Mouse (Mus musculus) liver, postnatal 0 days (tissue): ENCODE data around the gene Eps15l1. TPM values are rescaled to one million over a fixed set of nuclear protein-coding genes. Genes with fewer than 3 reads are reported as not detected.

Experiments used
- ATAC-seq: fragments of 200-750 bp; cut with Nextera tagmentation; 2 replicates; pipeline ENCODE4 v1.8.0; 2017; ENCODE audit warnings: mild to moderate bottlenecking, moderate library complexity
- DNase-seq: peaks from one replicate; pipeline ENCODE4 v3.0.0-alpha.2; 2016
- H3K27ac ChIP-seq: fragments of 300-500 bp; sonication (generic); 2 replicates; pipeline ENCODE4 v1.5.1; 2014; ENCODE audit warnings: antibody characterized with exemption, moderate library complexity, mild to moderate bottlenecking, low read depth
- H3K27me3 ChIP-seq: fragments of 300-500 bp; sonication (generic); 2 replicates; pipeline ENCODE4 v1.6.1; 2014; ENCODE audit warnings: low read length, control low read depth, mixed read lengths; ENCODE audit not compliant: insufficient read depth
- H3K36me3 ChIP-seq: fragments of 300-500 bp; sonication (generic); replicated peaks from 2 replicates; pipeline ENCODE4 v1.6.1; 2014; ENCODE audit warnings: mild to moderate bottlenecking, control low read depth, low read length, moderate library complexity, mixed read lengths; ENCODE audit not compliant: insufficient read depth
- H3K4me1 ChIP-seq: fragments of 300-500 bp; sonication (generic); 2 replicates; pipeline ENCODE4 v1.6.1; 2014; ENCODE audit warnings: antibody characterized with exemption, mild to moderate bottlenecking, control low read depth; ENCODE audit not compliant: insufficient read depth
- H3K4me2 ChIP-seq: fragments of 300-500 bp; sonication (generic); 2 replicates; pipeline ENCODE4 v1.6.1; 2014; ENCODE audit warnings: low read depth, mild to moderate bottlenecking, low read length, moderate library complexity, mixed read lengths
- H3K4me3 ChIP-seq: fragments of 300-500 bp; sonication (generic); 2 replicates; pipeline ENCODE4 v1.5.1; 2014; ENCODE audit warnings: low read depth, low read length
- H3K9ac ChIP-seq: fragments of 300-500 bp; sonication (generic); replicated peaks from 2 replicates; pipeline ENCODE4 v1.6.1; 2014; ENCODE audit warnings: mild to moderate bottlenecking, moderate library complexity
- H3K9me3 ChIP-seq: fragments of 300-500 bp; sonication (generic); 2 replicates; pipeline ENCODE4 v1.6.1; 2016; ENCODE audit warnings: mild to moderate bottlenecking, control low read depth, low read length, mixed read lengths
- CTCF ChIP-seq: sonication (generic); IDR thresholded peaks from 2 replicates; pipeline ENCODE4 v1.5.1; 2016; ENCODE audit warnings: antibody characterized with exemption, low read depth
- EP300 ChIP-seq: IDR thresholded peaks from 2 replicates; pipeline ENCODE4 v1.6.1; 2016; ENCODE audit warnings: antibody characterized with exemption, low read depth, mild to moderate bottlenecking
- WGBS: fragments of 180-500 bp; shearing (Covaris S2); extraction: QIAGEN DNeasy Blood & Tissue Kit; methylation state at CpG from one replicate; pipeline ENCODE4 v1.1.7; 2014; ENCODE audit not compliant: insufficient replicate concordance; 5-methylcytosine and 5-hydroxymethylcytosine counted together
- polyA plus RNA-seq: library from polyadenylated mRNA; unstranded; fragments of >200 nt; fragmentation: Nextera tagmentation; extraction: Ambion mirVana; gene quantifications from 2 replicates; pipeline ENCODE4 v1.2.1, GENCODE M21; 2015

Eps15l1 gene
- polyA plus RNA-seq, 1 experiment from 2014 or later = 10.1 TPM

DNA sequence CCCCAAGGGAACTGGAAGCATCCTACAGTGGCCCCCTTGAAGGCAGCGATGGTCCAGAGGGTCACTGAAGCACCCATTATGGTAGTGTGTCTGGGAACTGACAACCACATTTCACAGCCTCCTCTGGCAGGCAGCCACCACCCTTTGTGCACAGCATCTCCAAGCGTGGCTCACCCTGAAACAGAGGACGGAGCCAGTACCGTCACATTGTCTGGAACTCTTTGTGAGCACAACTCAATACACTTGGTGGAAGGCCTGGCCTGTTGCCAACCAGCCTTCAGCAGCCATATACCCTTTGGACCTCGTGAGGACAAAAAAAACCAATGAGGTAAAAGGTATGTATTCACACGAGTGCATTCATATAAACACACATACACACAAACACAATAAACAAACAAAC, 113.0 kb downstream of the Eps15l1 start:
- no peak for TF ChIP-seq CTCF
- no peak for TF ChIP-seq EP300
- Histone ChIP-seq H3K4me1 (peaks cover 15% of the 10 kb centered on the region), H3K4me2 (no peak overlapping the region), H3K27ac (no peak overlapping the region), H3K36me3 (no peaks in the 10 kb centered on the region), H3K27me3 (no peaks in the 10 kb centered on the region), H3K4me3 (no peak overlapping the region), H3K9ac (no peak overlapping the region), H3K9me3 (no peaks in the 10 kb centered on the region)
- ATAC-seq = peak; percentile 62
- peak; percentile 70 for DNase-seq
- WGBS = 56% methylated on average over 6 of the region's 6 CpGs

GRCm38 (mm10) chr8:72306913-72307312, 114.3 kb downstream of the Eps15l1 start:
- Histone ChIP-seq H3K4me3 (no peak overlapping the region), H3K27ac (no peak overlapping the region), H3K4me1 (peaks cover 14% of the 10 kb centered on the region), H3K9ac (no peak overlapping the region), H3K9me3 (no peaks in the 10 kb centered on the region), H3K4me2 (no peak overlapping the region), H3K27me3 (no peaks in the 10 kb centered on the region), H3K36me3 (no peaks in the 10 kb centered on the region)
- DNase-seq (no peak), ATAC-seq (no peak)
- TF ChIP-seq CTCF (no peak), EP300 (no peak)
- 81% methylated on average over 5 of the region's 5 CpGs for WGBS

GRCm38 (mm10) chr8:72305210-72305905, 115.9 kb downstream of the Eps15l1 start, which contains the start of gene Gm10282:
Gm10282 (minus strand) TSS chr8:72305260.
- ATAC-seq = no peak
- TF ChIP-seq CTCF (no peak), EP300 (no peak)
- WGBS = 81% methylated on average over 14 of the region's 16 CpGs

DNA sequence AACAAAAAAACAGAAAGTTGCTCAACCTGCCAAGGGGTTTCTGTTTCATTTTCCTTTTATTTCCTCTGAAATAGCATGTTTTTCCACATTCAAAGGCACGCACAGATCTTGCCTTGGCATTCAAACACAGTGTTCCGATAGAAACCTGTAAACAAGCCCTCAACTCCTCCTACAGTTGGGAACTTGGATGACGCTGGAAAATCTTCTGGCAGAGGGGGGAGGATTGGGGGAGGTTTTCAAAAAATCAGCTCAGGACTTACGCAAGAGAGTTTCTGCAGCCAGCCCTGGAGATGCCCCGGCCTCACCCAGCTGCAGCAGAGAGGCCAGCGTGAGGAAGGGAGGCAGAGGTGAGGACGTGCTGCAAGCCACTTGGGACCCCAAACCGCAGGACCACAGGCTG, 117.6 kb downstream of the Eps15l1 start:
- Histone ChIP-seq H3K27me3 (no peaks in the 10 kb centered on the region), H3K4me3 (peak overlapping the region; percentile 14; the same call in 1 of the 2 replicates), H3K27ac (peak overlapping the region; percentile 74), H3K9ac (0 out of 2 replicates have a peak overlapping the region, but pooled peaks have one; percentile 0), H3K9me3 (no peaks in the 10 kb centered on the region), H3K4me2 (peak overlapping the region; percentile 35), H3K4me1 (peaks cover 12% of the 10 kb centered on the region), H3K36me3 (no peaks in the 10 kb centered on the region)
- DNase-seq = peak; percentile 68
- peak; percentile 92 for TF ChIP-seq EP300
- no peak for TF ChIP-seq CTCF
- WGBS = 14% methylated on average over 8 of the region's 8 CpGs
- ATAC-seq = peak; percentile 87

More at GRCm38 (mm10) chr8:72305210-72305905, 115.9 kb downstream of the Eps15l1 start, which contains the start of gene Gm10282:
- Histone ChIP-seq H3K4me1 (peaks cover 12% of the 10 kb centered on the region), H3K9ac (no peak within 1 kb of the TSS), H3K27me3 (no peaks in the 10 kb centered on the region), H3K9me3 (no peaks in the 10 kb centered on the region), H3K27ac (no peak within 1 kb of the TSS), H3K4me2 (no peak within 1 kb of the TSS), H3K4me3 (no peak within 1 kb of the TSS), H3K36me3 (no peaks in the 10 kb centered on the region)
- no peak for DNase-seq

- H3K4me1 ChIP-seq = peaks cover 10% of the 10 kb centered on the region
- H3K27ac ChIP-seq = peak overlapping the region; percentile 74
- DNase-seq = no peak
- ATAC-seq = peak; percentile 47
- H3K4me2 ChIP-seq = peak overlapping the region; percentile 35
- TF ChIP-seq CTCF (no peak), EP300 (no peak)
- peak overlapping the region; percentile 14; the same call in 1 of the 2 replicates for H3K4me3 ChIP-seq
- H3K36me3 ChIP-seq = no peaks in the 10 kb centered on the region
- no peaks in the 10 kb centered on the region for H3K27me3 ChIP-seq
- WGBS = 58% methylated on average over 8 of the region's 8 CpGs
- H3K9me3 ChIP-seq = no peaks in the 10 kb centered on the region
- H3K9ac ChIP-seq = 0 out of 2 replicates have a peak overlapping the region, but pooled peaks have one; percentile 0
These were observed 118.2 kb downstream of the Eps15l1 start for GRCm38 (mm10) chr8:72302986-72303612.

GRCm38 (mm10) chr8:72301497-72301896, 119.8 kb downstream of the Eps15l1 start:
- H3K9me3 ChIP-seq = no peaks in the 10 kb centered on the region
- ATAC-seq (no peak), DNase-seq (no peak)
- H3K4me1 ChIP-seq = peaks cover 5% of the 10 kb centered on the region
- no peaks in the 10 kb centered on the region for H3K36me3 ChIP-seq
- no peak overlapping the region for H3K27ac ChIP-seq
- H3K4me2 ChIP-seq = no peak overlapping the region
- H3K27me3 ChIP-seq = no peaks in the 10 kb centered on the region
- no peak overlapping the region for H3K9ac ChIP-seq
- WGBS = 68% methylated on average over 5 of the region's 5 CpGs
- no peak for TF ChIP-seq CTCF
- TF ChIP-seq EP300 = no peak
- H3K4me3 ChIP-seq = no peak overlapping the region
